Mouse (Mus musculus) CH12.LX (cell line): Measurements from ENCODE around the gene Tsku.

ENCODE experiments used
- CTCF ChIP-seq, 2 experiments: IDR thresholded peaks in 1 of 2; conservative IDR thresholded peaks in 1 of 2; 2 replicates each; pipeline ENCODE4 v1.5.1; 2011 to 2012; ENCODE audit warnings: low read depth in 2 of 2, low read length in 2 of 2, improper control_type of control experiment in 1 of 2, inconsistent platforms in 1 of 2, mild to moderate bottlenecking in 1 of 2, moderate library complexity in 1 of 2
- HCFC1 ChIP-seq: IDR thresholded peaks from 2 replicates; pipeline ENCODE4 v1.6.1; 2012; ENCODE audit warnings: low read depth, mild to moderate bottlenecking, inconsistent platforms, low read length, improper control_type of control experiment
- USF1 ChIP-seq: IDR thresholded peaks from 2 replicates; pipeline ENCODE4 v1.6.1; 2014; ENCODE audit warnings: low read depth, mild to moderate bottlenecking, inconsistent platforms, low read length, improper control_type of control experiment

- TF ChIP-seq USF1, result no peak
- TF ChIP-seq HCFC1, result no peak
- TF ChIP-seq CTCF (conservative IDR thresholded peaks at IDR 0.05 in 1 of 2, IDR thresholded peaks at IDR 0.05 in 1 of 2; ENCODE audit: low read depth in 2 of 2, low read length in 2 of 2), result no peak
Observed at GRCm38 (mm10) chr7:98328311-98328710, 32.8 kb downstream of the Tsku start.
